Mouse (Mus musculus) midbrain, embryonic 13.5 days (tissue): ENCODE measurements around the gene Il10rb. TPM values are rescaled to one million over a fixed set of nuclear protein-coding genes. Genes with fewer than 3 reads are reported as not detected.

Source experiments
- ATAC-seq: fragments of 200-750 bp; cut with Nextera tagmentation; 2 replicates; pipeline ENCODE4 v1.8.0; 2017; ENCODE audit warnings: mild to moderate bottlenecking, moderate TSS enrichment, moderate library complexity
- H3K27ac ChIP-seq: fragments of 300-500 bp; sonication (generic); 2 replicates; pipeline ENCODE4 v1.5.1; 2015; ENCODE audit warnings: inconsistent platforms, mild to moderate bottlenecking, moderate library complexity
- H3K27me3 ChIP-seq: fragments of 300-500 bp; sonication (generic); 2 replicates; pipeline ENCODE4 v1.6.1; 2015; ENCODE audit warnings: mild to moderate bottlenecking, inconsistent platforms
- H3K36me3 ChIP-seq: fragments of 300-500 bp; sonication (generic); 2 replicates; pipeline ENCODE4 v1.6.1; 2015; ENCODE audit warnings: mild to moderate bottlenecking, inconsistent platforms
- H3K4me1 ChIP-seq: fragments of 300-500 bp; sonication (generic); replicated peaks from 2 replicates; pipeline ENCODE4 v1.6.1; 2015; ENCODE audit warnings: inconsistent platforms
- H3K4me2 ChIP-seq: fragments of 300-500 bp; sonication (generic); replicated peaks from 2 replicates; pipeline ENCODE4 v1.6.1; 2015; ENCODE audit warnings: moderate library complexity, mild to moderate bottlenecking, inconsistent platforms
- H3K4me3 ChIP-seq: fragments of 300-500 bp; sonication (generic); replicated peaks from 2 replicates; pipeline ENCODE4 v1.5.1; 2015; ENCODE audit warnings: mild to moderate bottlenecking, inconsistent platforms
- H3K9ac ChIP-seq: fragments of 300-500 bp; sonication (generic); replicated peaks from 2 replicates; pipeline ENCODE4 v1.6.1; 2015; ENCODE audit warnings: mild to moderate bottlenecking, inconsistent platforms
- H3K9me3 ChIP-seq: fragments of 300-500 bp; sonication (generic); 2 replicates; pipeline ENCODE4 v1.6.1; 2016; ENCODE audit warnings: mild to moderate bottlenecking, inconsistent platforms
- WGBS: fragments of 180-500 bp; shearing (Covaris S2); methylation state at CpG from one replicate; pipeline ENCODE4 v1.1.7; 2015; 5-methylcytosine and 5-hydroxymethylcytosine counted together
- polyA plus RNA-seq: library from polyadenylated mRNA; unstranded; fragments of >200 nt; fragmentation: Nextera tagmentation; extraction: Ambion mirVana; gene quantifications from 2 replicates; pipeline ENCODE4 v1.2.1, GENCODE M21; 2015

Il10rb gene
- polyA plus RNA-seq, 1 experiment from 2014 or later, result 7.1 TPM

DNA sequence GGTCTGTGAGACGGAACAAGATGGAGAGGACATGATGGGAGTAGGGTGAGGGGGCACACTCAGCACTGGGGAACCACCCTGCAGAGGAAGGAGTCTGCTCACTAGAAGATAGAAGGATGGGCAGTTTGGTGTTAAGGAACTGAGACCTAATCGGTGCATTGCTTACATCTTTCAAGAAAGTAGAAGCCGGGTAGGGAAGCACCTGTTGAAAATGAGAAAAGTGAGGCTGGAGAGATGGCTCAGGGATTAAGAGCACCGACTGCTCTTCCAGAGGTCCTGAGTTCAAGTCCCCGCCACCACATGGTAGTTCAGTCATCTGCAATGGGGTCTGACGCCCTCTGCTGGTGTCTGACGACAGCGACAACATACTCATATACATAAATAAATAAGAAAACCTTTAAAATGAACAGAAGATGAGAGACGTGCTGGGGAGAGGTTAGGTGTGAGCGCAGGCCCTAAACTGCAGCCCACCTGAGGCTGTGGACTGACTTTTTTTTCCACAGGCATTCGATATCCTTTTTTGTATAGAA is 53.9 kb downstream of the Il10rb start:
- H3K9me3 ChIP-seq, result 0 out of 2 replicates have a peak, but pooled peaks cover 2% of the 10 kb centered on the region
- no peak overlapping the region for H3K4me2 ChIP-seq
- H3K27me3 ChIP-seq, result no peaks in the 10 kb centered on the region
- H3K36me3 ChIP-seq, result no peaks in the 10 kb centered on the region
- 79% methylated on average over 11 of the region's 11 CpGs for WGBS
- H3K4me1 ChIP-seq, result peaks cover 13% of the 10 kb centered on the region
- no peak overlapping the region for H3K9ac ChIP-seq
- no peak for ATAC-seq
- H3K4me3 ChIP-seq, result no peak overlapping the region
- no peak overlapping the region for H3K27ac ChIP-seq

DNA sequence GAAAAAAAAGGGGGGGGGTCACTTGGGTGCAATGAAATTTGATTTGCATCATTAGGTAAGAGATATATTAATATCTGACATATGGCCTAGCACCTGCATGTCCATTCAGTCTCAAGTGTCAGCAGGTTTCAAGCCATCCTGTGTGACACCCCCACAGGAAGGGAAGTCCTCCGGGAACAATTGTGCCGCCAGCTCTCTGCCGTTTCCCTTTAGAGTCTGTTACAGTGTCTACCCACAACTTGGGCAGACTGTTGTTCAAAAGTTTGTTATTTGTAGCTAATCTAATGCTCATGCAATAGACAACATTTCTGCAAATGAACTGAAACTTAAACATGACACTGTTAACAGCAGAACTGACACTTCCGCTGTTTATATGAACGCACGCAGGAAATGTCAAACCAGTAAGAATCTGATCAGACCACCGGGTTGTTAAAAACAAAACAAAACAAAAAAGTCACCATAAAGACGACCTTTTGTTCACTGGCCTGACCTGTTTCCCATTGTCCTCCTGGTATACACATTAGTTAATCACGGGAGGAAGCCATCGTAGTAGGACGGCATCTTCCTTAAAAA is 55.2 kb downstream of the Il10rb start:
- 75% methylated on average over 11 of the region's 11 CpGs for WGBS
- 0 out of 2 replicates have a peak, but pooled peaks cover 2% of the 10 kb centered on the region for H3K9me3 ChIP-seq
- H3K4me1 ChIP-seq, result peaks cover 24% of the 10 kb centered on the region
- H3K4me2 ChIP-seq, result no peak overlapping the region
- H3K4me3 ChIP-seq, result no peak overlapping the region
- H3K9ac ChIP-seq, result no peak overlapping the region
- no peaks in the 10 kb centered on the region for H3K27me3 ChIP-seq
- H3K27ac ChIP-seq, result no peak overlapping the region
- ATAC-seq, result no peak
- H3K36me3 ChIP-seq, result no peaks in the 10 kb centered on the region

GRCm38 (mm10) chr16:91461773-91462181 is 55.8 kb downstream of the Il10rb start:
- Histone ChIP-seq H3K9ac (no peak overlapping the region), H3K9me3 (0 out of 2 replicates have a peak, but pooled peaks cover 2% of the 10 kb centered on the region), H3K4me3 (no peak overlapping the region), H3K27me3 (no peaks in the 10 kb centered on the region), H3K27ac (no peak overlapping the region), H3K36me3 (no peaks in the 10 kb centered on the region), H3K4me1 (peaks cover 30% of the 10 kb centered on the region), H3K4me2 (no peak overlapping the region)
- ATAC-seq, result no peak
- whole genome bisulfite sequencing, result 66% methylated on average over 9 of the region's 9 CpGs

- WGBS, result 79% methylated on average over 3 of the region's 3 CpGs
- H3K9ac ChIP-seq, result no peak overlapping the region
- H3K4me3 ChIP-seq, result no peak overlapping the region
- H3K36me3 ChIP-seq, result no peaks in the 10 kb centered on the region
- no peaks in the 10 kb centered on the region for H3K27me3 ChIP-seq
- no peak overlapping the region for H3K4me2 ChIP-seq
- H3K4me1 ChIP-seq, result peaks cover 33% of the 10 kb centered on the region
- H3K9me3 ChIP-seq, result 0 out of 2 replicates have a peak, but pooled peaks cover 2% of the 10 kb centered on the region
- no peak for ATAC-seq
- no peak overlapping the region for H3K27ac ChIP-seq
Measured at GRCm38 (mm10) chr16:91462644-91463043, 56.7 kb downstream of the Il10rb start.

DNA sequence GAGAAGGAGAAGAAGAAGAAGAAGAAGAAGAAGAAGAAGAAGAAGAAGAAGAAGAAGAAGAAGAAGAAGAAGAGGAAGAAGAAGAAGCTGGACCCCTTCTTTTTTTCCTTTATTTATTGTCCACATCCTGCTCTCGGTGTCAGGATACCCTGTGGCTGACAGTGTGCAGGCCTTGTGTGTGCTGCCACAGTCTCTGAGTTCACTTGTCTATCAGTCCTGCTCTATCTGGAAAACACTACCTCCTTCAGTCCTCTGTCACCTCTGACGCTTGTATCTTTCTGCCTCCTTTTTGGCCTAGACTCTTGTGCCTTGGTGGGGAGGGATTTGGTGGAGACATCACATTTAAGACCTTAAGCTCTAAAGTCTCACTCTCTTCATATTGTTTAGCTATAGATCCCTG is 57.4 kb downstream of the Il10rb start:
- Histone ChIP-seq H3K4me1 (peaks cover 33% of the 10 kb centered on the region), H3K27ac (no peak overlapping the region), H3K9me3 (no peaks in the 10 kb centered on the region), H3K36me3 (no peaks in the 10 kb centered on the region), H3K9ac (no peak overlapping the region), H3K27me3 (no peaks in the 10 kb centered on the region), H3K4me3 (no peak overlapping the region), H3K4me2 (no peak overlapping the region)
- 88% methylated on average over 2 of the region's 2 CpGs for WGBS
- ATAC-seq, result no peak

DNA sequence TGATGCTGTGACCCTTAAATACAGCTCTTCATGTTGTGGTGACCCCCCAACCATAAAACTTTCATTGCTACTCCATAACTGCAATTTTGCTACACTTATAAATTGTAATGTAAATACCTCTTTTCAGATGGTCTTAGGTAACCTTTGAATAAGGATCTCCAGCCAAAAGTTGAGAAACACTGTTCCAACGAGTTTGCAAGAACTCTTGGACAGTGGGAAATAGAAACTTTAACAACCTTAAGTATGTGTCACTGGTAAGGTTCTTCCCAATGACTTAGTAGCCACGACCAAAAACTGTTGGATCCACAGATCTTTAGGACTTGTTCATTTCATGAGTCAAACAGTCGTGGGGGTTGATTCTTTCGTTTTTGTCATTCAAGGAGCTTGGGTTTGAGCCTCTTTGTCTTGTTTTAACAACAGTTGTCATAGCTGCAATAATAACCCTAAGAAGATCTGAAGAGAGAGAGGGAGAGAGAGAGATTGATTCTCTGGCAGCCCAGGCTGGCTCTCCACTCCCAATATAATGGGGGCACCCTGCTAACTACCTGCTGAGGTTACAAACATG is 58.0 kb downstream of the Il10rb start:
- Histone ChIP-seq H3K27me3 (no peaks in the 10 kb centered on the region), H3K4me3 (peak overlapping the region; percentile 63), H3K4me1 (peaks cover 32% of the 10 kb centered on the region), H3K9me3 (no peaks in the 10 kb centered on the region), H3K27ac (peak overlapping the region; percentile 83), H3K4me2 (peak overlapping the region; percentile 89), H3K9ac (peak overlapping the region; percentile 70), H3K36me3 (peaks cover 3% of the 10 kb centered on the region; the same call in 1 of the 2 replicates)
- whole genome bisulfite sequencing, result 86% methylated on average over 4 of the region's 4 CpGs
- ATAC-seq, result no peak

DNA sequence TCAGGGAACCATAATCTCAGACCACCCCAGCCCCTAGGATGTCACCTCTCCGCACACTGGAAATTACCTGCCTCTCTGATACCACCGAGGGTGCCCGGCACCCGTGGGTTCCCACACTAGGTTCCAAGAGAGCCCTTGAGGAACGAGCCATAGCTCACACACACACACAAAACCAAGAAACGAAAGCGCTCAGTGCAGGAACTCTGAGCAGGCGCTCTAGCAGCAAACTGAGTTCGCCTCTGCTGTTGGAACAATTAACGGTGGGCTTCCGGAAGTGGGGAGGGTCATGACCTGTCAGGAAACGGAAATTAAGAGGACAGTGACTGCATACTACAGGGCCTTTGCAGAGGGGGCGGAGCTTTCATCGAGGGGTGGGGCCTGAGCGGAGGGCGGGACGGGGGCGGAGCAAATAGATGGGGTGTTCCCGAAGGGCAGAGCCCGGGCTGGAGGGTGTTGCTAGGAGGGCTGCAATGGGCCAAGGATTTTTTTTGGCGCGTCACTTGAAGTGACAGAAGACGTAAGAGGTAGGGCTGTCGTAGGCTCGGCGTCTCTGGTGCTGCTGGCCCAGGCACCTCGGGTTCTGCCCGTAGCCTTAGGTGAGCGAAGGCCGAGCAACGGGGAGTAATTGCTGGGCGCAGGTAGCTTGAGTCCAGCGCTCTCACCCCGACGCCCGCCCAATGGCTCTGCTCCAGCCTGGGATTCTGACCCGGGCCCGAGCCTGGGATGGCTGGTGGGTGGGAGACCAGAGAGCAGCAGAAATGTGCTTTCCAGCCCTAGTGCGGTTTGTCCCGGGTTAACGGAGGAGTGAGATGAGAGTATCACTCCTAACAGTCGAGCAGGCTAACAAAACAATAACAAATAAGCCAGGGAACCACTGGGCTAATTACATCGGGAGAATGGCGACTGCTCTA is 58.9 kb downstream of the Il10rb start:
- H3K27me3 ChIP-seq, result no peaks in the 10 kb centered on the region
- no peaks in the 10 kb centered on the region for H3K9me3 ChIP-seq
- peak overlapping the region; percentile 63 for H3K4me3 ChIP-seq
- peaks cover 27% of the 10 kb centered on the region for H3K4me1 ChIP-seq
- ATAC-seq, result peak; percentile 96
- peak overlapping the region; percentile 74 for H3K9ac ChIP-seq
- peak overlapping the region; percentile 89 for H3K4me2 ChIP-seq
- peaks cover 3% of the 10 kb centered on the region; the same call in 1 of the 2 replicates for H3K36me3 ChIP-seq
- peak overlapping the region; percentile 83 for H3K27ac ChIP-seq
- 2% methylated on average over 44 of the region's 44 CpGs for WGBS

GRCm38 (mm10) chr16:91465505-91466240 is 59.7 kb downstream of the Il10rb start:
- Histone ChIP-seq H3K9ac (peak overlapping the region; percentile 74), H3K4me3 (peak overlapping the region; percentile 63), H3K27me3 (no peaks in the 10 kb centered on the region), H3K4me2 (peak overlapping the region; percentile 89), H3K27ac (no peak overlapping the region), H3K4me1 (peaks cover 27% of the 10 kb centered on the region), H3K36me3 (peaks cover 3% of the 10 kb centered on the region; the same call in 1 of the 2 replicates), H3K9me3 (no peaks in the 10 kb centered on the region)
- 0 out of 2 replicates have a peak, but pooled peaks have one; percentile 12 for ATAC-seq
- WGBS, result 50% methylated on average over 13 of the region's 13 CpGs

DNA sequence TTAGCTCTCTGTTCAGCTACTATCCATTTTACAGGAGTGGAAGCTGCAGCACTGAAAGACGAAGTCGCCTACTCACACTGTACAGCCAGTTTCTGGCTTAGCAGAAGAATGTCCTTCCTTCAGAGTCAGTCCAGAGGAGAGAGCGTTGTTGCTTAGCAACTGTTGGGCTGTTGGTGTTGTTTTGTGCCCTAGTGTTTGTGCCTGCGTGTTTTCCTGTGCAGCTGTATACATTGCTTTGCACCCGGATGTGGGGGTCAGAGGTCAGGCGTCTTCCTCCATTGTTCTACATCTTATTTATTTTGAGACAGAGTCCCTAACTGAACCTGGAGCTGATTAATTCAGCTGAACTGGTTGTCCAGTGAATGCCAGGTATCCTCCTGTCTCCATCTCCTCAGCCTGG is 60.6 kb downstream of the Il10rb start:
- Histone ChIP-seq H3K27me3 (no peaks in the 10 kb centered on the region), H3K27ac (no peak overlapping the region), H3K4me2 (peak overlapping the region; percentile 89), H3K4me1 (peaks cover 27% of the 10 kb centered on the region), H3K36me3 (peaks cover 3% of the 10 kb centered on the region; the same call in 1 of the 2 replicates), H3K4me3 (0 out of 2 replicates have a peak overlapping the region, but pooled peaks have one; percentile 0), H3K9ac (no peak overlapping the region), H3K9me3 (no peaks in the 10 kb centered on the region)
- ATAC-seq, result no peak
- WGBS, result 54% methylated on average over 6 of the region's 6 CpGs

GRCm38 (mm10) chr16:91470470-91470869 is 64.5 kb downstream of the Il10rb start:
- ATAC-seq, result no peak
- 84% methylated on average over 3 of the region's 3 CpGs for WGBS

DNA sequence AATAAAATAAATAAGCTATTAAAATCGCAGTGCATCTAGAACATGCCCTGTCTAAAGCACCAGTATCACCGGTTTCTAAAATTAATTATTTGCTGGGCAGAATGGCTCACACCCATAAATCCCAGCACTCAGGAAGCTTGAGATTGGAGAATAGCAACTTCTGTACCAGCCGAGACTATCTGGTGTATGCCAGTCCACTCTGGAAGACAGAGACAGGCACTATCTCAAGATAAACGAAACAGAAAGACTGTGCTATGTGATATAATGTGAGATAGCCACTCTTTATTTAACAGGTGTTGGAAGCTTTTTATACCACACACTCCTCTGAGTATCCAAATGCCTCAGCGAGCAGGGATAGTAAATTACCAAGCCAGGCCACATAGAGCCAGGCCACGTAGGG is 65.5 kb downstream of the Il10rb start:
- ATAC-seq, result no peak
- 83% methylated on average over 6 of the region's 6 CpGs for WGBS
- H3K4me2 ChIP-seq, result no peak overlapping the region
- H3K9me3 ChIP-seq, result no peaks in the 10 kb centered on the region
- H3K36me3 ChIP-seq, result peaks cover 3% of the 10 kb centered on the region; the same call in 1 of the 2 replicates
- H3K4me1 ChIP-seq, result peaks cover 5% of the 10 kb centered on the region
- H3K27ac ChIP-seq, result no peak overlapping the region
- H3K4me3 ChIP-seq, result no peak overlapping the region
- no peaks in the 10 kb centered on the region for H3K27me3 ChIP-seq
- H3K9ac ChIP-seq, result no peak overlapping the region

More at GRCm38 (mm10) chr16:91470470-91470869, 64.5 kb downstream of the Il10rb start:
- Histone ChIP-seq H3K9me3 (no peaks in the 10 kb centered on the region), H3K4me3 (no peak overlapping the region), H3K27ac (no peak overlapping the region), H3K4me2 (no peak overlapping the region), H3K9ac (no peak overlapping the region), H3K4me1 (peaks cover 15% of the 10 kb centered on the region), H3K27me3 (no peaks in the 10 kb centered on the region), H3K36me3 (peaks cover 3% of the 10 kb centered on the region; the same call in 1 of the 2 replicates)
